Comparison of ENCODE assay signal across 9 mouse cellular contexts in genomic region chr4:43964326-43964833, GRCm38 (mm10). TPM values are rescaled to one million over a fixed set of nuclear protein-coding genes. Genes with fewer than 3 reads are reported as not detected.
DNase-seq lines count a peak whose midpoint lies in the region; ATAC-seq lines count a peak whose summit lies in the region.
"Had no signal": no experiment of that assay in that cellular context is flagged by ENCODE, and none has a peak within 500 bp of the region (broad histone marks: within the 10 kb centered on the region; RNA-seq: fewer than 3 reads in every experiment).

No protein-coding gene starts in this region.

- ATAC-seq in CD4-positive, CD25-positive, alpha-beta regulatory T cell, adult 4 months, result peak; percentile 36
- peak; percentile 11 for ATAC-seq in inflammation-experienced regulatory T-cells, adult 6 months

- DNase-seq in MEL-GATA-1-ER (ENCODE audit: extremely low read depth, low read depth), result peak; percentile 96
- peak; percentile 59 for DNase-seq in lung, postnatal 14 days
- no peak for DNase-seq in right cerebral cortex, postnatal 14 days
- DNase-seq in cerebellum, adult 11 months, result no peak
- DNase-seq in cerebellum, adult 9-10 months, result no peak

RNA-seq across cellular contexts. Expression of gene Glipr2, which starts 7.2 kb away (rescaled TPM):
- 100 to 1,000 TPM; 165 to 194 TPM for polyA plus RNA-seq in CD4-positive, CD25-positive, alpha-beta regulatory T cell, adult 4 months (2017; shearing (Covaris generic))
- polyA plus RNA-seq in inflammation-experienced regulatory T-cells, adult 6 months (2017; shearing (Covaris generic)), result 100 to 1,000 TPM; 153 to 302 (median 185) TPM

RNA-seq across cellular contexts. Expression of gene Ccin, which starts 18.9 kb away (rescaled TPM):
- polyA plus RNA-seq in CD4-positive, CD25-positive, alpha-beta regulatory T cell, adult 4 months (2017; shearing (Covaris generic)), result not detected
- not detected for polyA plus RNA-seq in inflammation-experienced regulatory T-cells, adult 6 months (2017; shearing (Covaris generic))
- polyA plus RNA-seq: cerebellum, adult 2 months; limb, embryonic 12.5 days had no signal

RNA-seq across cellular contexts. Expression of gene Clta, which starts 39.9 kb away (rescaled TPM):
- polyA plus RNA-seq in CD4-positive, CD25-positive, alpha-beta regulatory T cell, adult 4 months (2017; shearing (Covaris generic)), result 10 to 100 TPM; 66.1 to 83.6 TPM
- polyA plus RNA-seq in inflammation-experienced regulatory T-cells, adult 6 months (2017; shearing (Covaris generic)), result 100 to 1,000 TPM in 1 of 3 experiments, 10 to 100 TPM in 2; 89.3 to 100 (median 91.5) TPM

Comparison
In these comparisons a context has a peak if more than half of its experiments do, and no peak if none do; other contexts are left out.
1. DNase-seq: peak in MEL-GATA-1-ER (single experiment) and lung, postnatal 14 days (single experiment); none in right cerebral cortex, postnatal 14 days (single experiment), cerebellum, adult 11 months (single experiment) and cerebellum, adult 9-10 months (single experiment).